Mouse (Mus musculus) right cerebral cortex, postnatal 25 days (tissue): ENCODE results near the gene Sv2a.

Experiments used
- DNase-seq: peaks from one replicate; pipeline ENCODE4 v3.0.0; 2022

Sv2a gene

GRCm38 (mm10) chr3:96222774-96223173 lies 41.8 kb downstream of the Sv2a start:
- no peak for DNase-seq

- DNase-seq, result no peak
Observed at GRCm38 (mm10) chr3:96225421-96225820, 44.5 kb downstream of the Sv2a start.

- DNase-seq, result no peak
Observed at GRCm38 (mm10) chr3:96226695-96227648, 46.0 kb downstream of the Sv2a start.

GRCm38 (mm10) chr3:96228828-96229227 lies 47.9 kb downstream of the Sv2a start:
- no peak for DNase-seq

- no peak for DNase-seq
Observed at GRCm38 (mm10) chr3:96230404-96230803, 49.5 kb downstream of the Sv2a start.

- no peak for DNase-seq
Observed at GRCm38 (mm10) chr3:96230910-96231757, 50.2 kb downstream of the Sv2a start.

GRCm38 (mm10) chr3:96231758-96232120 lies 50.8 kb downstream of the Sv2a start:
- no peak for DNase-seq

- no peak for DNase-seq
Observed at GRCm38 (mm10) chr3:96234914-96235313, 54.0 kb downstream of the Sv2a start.

GRCm38 (mm10) chr3:96235836-96236235 lies 54.9 kb downstream of the Sv2a start:
- DNase-seq, result no peak

- no peak for DNase-seq
Observed at GRCm38 (mm10) chr3:96236834-96237334, 55.9 kb downstream of the Sv2a start.

- DNase-seq, result no peak
Observed at GRCm38 (mm10) chr3:96237335-96237903, 56.5 kb downstream of the Sv2a start.

GRCm38 (mm10) chr3:96237904-96238511 lies 57.1 kb downstream of the Sv2a start:
- DNase-seq, result no peak

- DNase-seq, result peak; percentile 66
Observed at GRCm38 (mm10) chr3:96238954-96239793, 58.2 kb downstream of the Sv2a start, which contains the start of gene Hist2h3c2. Gene Hist2h3c2 (minus strand): TSS chr3:96239127.

- DNase-seq, result peak; percentile 95
Observed at GRCm38 (mm10) chr3:96239949-96240798, 59.2 kb downstream of the Sv2a start, which contains the start of gene Hist2h2aa2. Gene Hist2h2aa2 (minus strand): TSS chr3:96240276.

GRCm38 (mm10) chr3:96240799-96241197 lies 59.8 kb downstream of the Sv2a start:
- DNase-seq, result no peak

- no peak for DNase-seq
Observed at GRCm38 (mm10) chr3:96243921-96244572, 63.1 kb downstream of the Sv2a start.
